Comparison of ENCODE assay signal across 14 mouse cellular contexts in the genomic region with DNA sequence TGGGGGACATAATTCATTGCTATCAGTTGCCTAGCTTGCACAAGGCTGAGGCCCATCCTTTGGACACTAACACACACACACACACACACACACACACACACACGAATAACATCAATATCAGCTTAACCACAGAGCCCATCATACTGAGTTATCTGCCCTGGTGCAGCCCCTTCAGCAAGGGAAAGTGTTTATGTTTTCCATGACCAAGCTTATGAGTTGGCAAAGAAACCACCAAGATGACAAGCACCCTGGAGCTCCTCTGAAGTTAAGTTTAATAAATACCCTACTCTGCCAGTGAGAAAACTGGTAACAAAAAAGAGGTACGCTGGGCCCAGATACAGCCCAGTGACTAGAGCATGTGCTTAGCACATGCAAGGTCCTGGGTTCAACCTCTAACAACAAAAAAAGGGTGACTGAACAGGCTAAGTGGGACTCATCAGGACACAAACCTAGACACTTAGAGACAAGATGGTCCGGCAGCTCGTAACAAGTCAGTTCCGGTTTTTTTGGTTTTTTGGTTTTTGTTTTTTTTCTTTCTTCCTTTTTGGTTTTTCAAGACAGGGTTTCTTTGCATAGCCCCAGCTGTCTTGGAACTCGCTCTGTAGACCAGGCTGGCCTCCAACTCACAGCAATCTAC. TPM values are rescaled to one million over a fixed set of nuclear protein-coding genes. Genes with fewer than 3 reads are reported as not detected.
A peak's percentile ranks its signal among the peaks of the same experiment; 100 is the strongest.
DNase-seq lines count a peak whose midpoint lies in the region; ATAC-seq and TF ChIP-seq lines count a peak whose summit lies in the region.
"Had no signal": no experiment of that assay in that cellular context is flagged by ENCODE, and none has a peak within 500 bp of the region (broad histone marks: within the 10 kb centered on the region; RNA-seq: fewer than 3 reads in every experiment).

No protein-coding gene starts in this region.

- TF ChIP-seq CTCF in bone marrow, adult 2 months (IDR thresholded peaks at IDR 0.05; ENCODE audit: control insufficient read depth, insufficient read depth, low read length), result no peak

- TF ChIP-seq POLR2A in bone marrow, adult 2 months (IDR thresholded peaks at IDR 0.05; ENCODE audit: borderline replicate concordance, control insufficient read depth, low read depth, low read length), result no peak

- WGBS in bone marrow, adult 2 months, result 18% methylated on average over 6 of the region's 6 CpGs
- WGBS in liver, embryonic 12.5 days (ENCODE audit: insufficient replicate concordance), result 27% methylated on average over 6 of the region's 6 CpGs

- no peaks in the 10 kb centered on the region for H3K27me3 ChIP-seq in megakaryocyte, embryonic 14.5 days (replicated peaks)
- H3K27me3 ChIP-seq in liver, embryonic 12.5 days (replicated peaks), result no peaks in the 10 kb centered on the region
- no peaks in the 10 kb centered on the region for H3K27me3 ChIP-seq in splenic B cell, adult 2 months (ENCODE audit: control insufficient read depth, insufficient read depth, low read length, poor library complexity, severe bottlenecking)

- peak overlapping the region; percentile 80 for H3K4me3 ChIP-seq in megakaryocyte, embryonic 14.5 days (replicated peaks)
- H3K4me3 ChIP-seq in bone marrow, adult 2 months (replicated peaks; ENCODE audit: control insufficient read depth, low read depth, low read length), result no peak overlapping the region
- H3K4me3 ChIP-seq in liver, embryonic 12.5 days, result peak overlapping the region; percentile 88
- H3K4me3 ChIP-seq: myocyte had no signal

- peaks cover 57% of the 10 kb centered on the region for H3K36me3 ChIP-seq in megakaryocyte, embryonic 14.5 days (replicated peaks; ENCODE audit: low read length)
- H3K36me3 ChIP-seq in liver, embryonic 12.5 days, result peaks cover 27% of the 10 kb centered on the region
- peaks cover 2% of the 10 kb centered on the region for H3K36me3 ChIP-seq in splenic B cell, adult 2 months (ENCODE audit: control insufficient read depth, insufficient read depth, low read length, poor library complexity, severe bottlenecking)

- H3K4me1 ChIP-seq in megakaryocyte, embryonic 14.5 days, result peaks cover 80% of the 10 kb centered on the region
- peaks cover 3% of the 10 kb centered on the region for H3K4me1 ChIP-seq in bone marrow, adult 2 months (ENCODE audit: control insufficient read depth, insufficient read depth, low read length)
- peaks cover 70% of the 10 kb centered on the region for H3K4me1 ChIP-seq in liver, embryonic 12.5 days

- ATAC-seq in megakaryocyte, adult 5-6 weeks (ENCODE audit: poor library complexity, severe bottlenecking), result no peak
- peak; percentile 72 for ATAC-seq in liver, embryonic 12.5 days

- DNase-seq in splenic B cell, adult 2 months (ENCODE audit: low read depth, low spot score), result peak; percentile 57
- no peak for DNase-seq in heart, postnatal 36 days
- no peak for DNase-seq in heart, adult 9 months (ENCODE audit: low spot score in 2 of 2)
- DNase-seq: adrenal gland, postnatal 25 days; cerebellum, adult 11-12 months; kidney, adult 8-10 months; lung, adult 2 months; thymus, adult 2 months had no signal

- peak overlapping the region; percentile 97 for H3K4me2 ChIP-seq in liver, embryonic 12.5 days
- H3K4me2 ChIP-seq: hindbrain, embryonic 14.5 days had no signal

- H3K27ac ChIP-seq in bone marrow, adult 2 months (ENCODE audit: control insufficient read depth, insufficient read depth, low read depth, low read length, poor library complexity), result peak overlapping the region; percentile 52
- peak overlapping the region; percentile 97 for H3K27ac ChIP-seq in liver, embryonic 12.5 days
- H3K27ac ChIP-seq: hindbrain, embryonic 14.5 days had no signal

- H3K9ac ChIP-seq in liver, embryonic 12.5 days, result peak overlapping the region; percentile 97
- H3K9ac ChIP-seq: hindbrain, embryonic 14.5 days had no signal

- no peaks in the 10 kb centered on the region for H3K9me3 ChIP-seq in megakaryocyte, embryonic 14.5 days
- no peaks in the 10 kb centered on the region for H3K9me3 ChIP-seq in liver, embryonic 12.5 days (replicated peaks)

- intact Hi-C loops in heart, postnatal 36 days (cut with DNase I), result loop anchor here (5.0 kb wide), 2 partner anchors 39 to 121 kb away; partner anchors contain the start of gene Mnd1

RNA-seq across cellular contexts. Expression of gene Tmem131l, which starts 4.1 kb away (rescaled TPM):
- 24.6 and 75.9 TPM in 2 replicates for polyA plus RNA-seq in megakaryocyte, embryonic 14.5 days (2012; ENCODE audit: insufficient read depth, low replicate concordance)
- 40.0 and 63.5 TPM in 2 replicates for total RNA-seq in megakaryocyte, adult 5-6 weeks (2015)
- 29.7 and 40.2 TPM in 2 replicates for total RNA-seq in megakaryocyte, adult 5-6 weeks (2017)
- polyA plus RNA-seq in bone marrow, adult 2 months (2011; ENCODE audit: insufficient read depth, insufficient read length, low replicate concordance, missing spikeins), result 332 and 484 TPM in 2 replicates
- polyA plus RNA-seq in liver, embryonic 12.5 days (2016; fragmentation: Nextera tagmentation; extraction: Ambion mirVana), result 30.3 and 32.0 TPM in 2 replicates
- total RNA-seq in heart, postnatal 36 days (2021), result 10 to 100 TPM; 25.5 to 26.1 TPM
